In genomic region chr5:142403694-142404093, GRCm38 (mm10) we compare ENCODE assay signal across 10 mouse cellular contexts. TPM values are rescaled to one million over a fixed set of nuclear protein-coding genes. Genes with fewer than 3 reads are reported as not detected.
DNase-seq lines count a peak whose midpoint lies in the region; ATAC-seq and TF ChIP-seq lines count a peak whose summit lies in the region.
"Had no signal": no experiment of that assay in that cellular context is flagged by ENCODE, and none has a peak within 500 bp of the region (broad histone marks: within the 10 kb centered on the region; RNA-seq: fewer than 3 reads in every experiment).

No protein-coding gene starts in this region.

- H3K9ac ChIP-seq in lung, embryonic 14.5 days: no peak overlapping the region
- no peak overlapping the region for H3K9ac ChIP-seq in forebrain, embryonic 16.5 days (replicated peaks; ENCODE audit: low read depth, low read length)
- no peak overlapping the region for H3K9ac ChIP-seq in liver, embryonic 12.5 days

- ATAC-seq in lung, embryonic 14.5 days (ENCODE audit: insufficient read depth): no peak
- ATAC-seq in forebrain, embryonic 16.5 days: no peak
- ATAC-seq in liver, embryonic 12.5 days: no peak

- H3K4me3 ChIP-seq in lung, embryonic 14.5 days (ENCODE audit: low read depth, low read length): peak overlapping the region; percentile 98; the same call in 1 of the 2 replicates
- H3K4me3 ChIP-seq in forebrain, embryonic 16.5 days (replicated peaks; ENCODE audit: low read length): no peak overlapping the region
- H3K4me3 ChIP-seq in liver, embryonic 12.5 days: no peak overlapping the region
- H3K4me3 ChIP-seq in small intestine, adult 2 months (ENCODE audit: low read depth, low read length): no peak overlapping the region

- peak overlapping the region; percentile 94 for H3K4me2 ChIP-seq in lung, embryonic 14.5 days
- peak overlapping the region; percentile 92 for H3K4me2 ChIP-seq in forebrain, embryonic 16.5 days (ENCODE audit: low read length)
- H3K4me2 ChIP-seq in liver, embryonic 12.5 days: peak overlapping the region; percentile 98

- WGBS in lung, embryonic 14.5 days: 54% methylated on average over 3 of the region's 3 CpGs
- WGBS in forebrain, embryonic 16.5 days: 84% methylated on average over 3 of the region's 3 CpGs
- 59% methylated on average over 3 of the region's 3 CpGs for WGBS in liver, embryonic 12.5 days (ENCODE audit: insufficient replicate concordance)
- 24% methylated on average over 3 of the region's 3 CpGs for WGBS in small intestine, adult 2 months

- peaks cover 12% of the 10 kb centered on the region for H3K4me1 ChIP-seq in lung, embryonic 14.5 days (ENCODE audit: insufficient read depth)
- peaks cover 60% of the 10 kb centered on the region for H3K4me1 ChIP-seq in forebrain, embryonic 16.5 days (replicated peaks; ENCODE audit: control insufficient read depth, insufficient read depth, low read length)
- peaks cover 78% of the 10 kb centered on the region for H3K4me1 ChIP-seq in liver, embryonic 12.5 days
- H3K4me1 ChIP-seq in small intestine, adult 2 months (ENCODE audit: control insufficient read depth, insufficient read depth, insufficient read length, low read length): peaks cover 28% of the 10 kb centered on the region; the same call in 1 of the 2 replicates

- H3K9me3 ChIP-seq in lung, embryonic 14.5 days (ENCODE audit: low read depth, low read length): no peaks in the 10 kb centered on the region
- no peaks in the 10 kb centered on the region for H3K9me3 ChIP-seq in forebrain, embryonic 16.5 days (ENCODE audit: control insufficient read depth, low read length)
- no peaks in the 10 kb centered on the region for H3K9me3 ChIP-seq in liver, embryonic 12.5 days (replicated peaks)

- H3K27me3 ChIP-seq in lung, embryonic 14.5 days (ENCODE audit: insufficient read depth, low read length): no peaks in the 10 kb centered on the region
- H3K27me3 ChIP-seq in forebrain, embryonic 16.5 days (replicated peaks; ENCODE audit: control insufficient read depth, insufficient read depth, low read length): no peaks in the 10 kb centered on the region
- no peaks in the 10 kb centered on the region for H3K27me3 ChIP-seq in liver, embryonic 12.5 days (replicated peaks)
- no peaks in the 10 kb centered on the region for H3K27me3 ChIP-seq in small intestine, adult 2 months (ENCODE audit: control insufficient read depth, insufficient read depth, low read length)

- no peak overlapping the region for H3K27ac ChIP-seq in lung, embryonic 14.5 days (ENCODE audit: low read depth)
- no peak overlapping the region for H3K27ac ChIP-seq in forebrain, embryonic 16.5 days (ENCODE audit: low read length)
- no peak overlapping the region for H3K27ac ChIP-seq in liver, embryonic 12.5 days
- H3K27ac ChIP-seq in small intestine, adult 2 months (ENCODE audit: insufficient read depth, low read depth, low read length): peak overlapping the region; percentile 64
- H3K27ac ChIP-seq: macrophage had no signal

- no peak for TF ChIP-seq CTCF in lung, embryonic 14.5 days (IDR thresholded peaks at IDR 0.05; ENCODE audit: low read depth)
- TF ChIP-seq CTCF in small intestine, adult 2 months (IDR thresholded peaks at IDR 0.05; ENCODE audit: extremely low read depth, insufficient read length, insufficient replicate concordance, low read depth, low read length): no peak

- TF ChIP-seq POLR2A in small intestine, adult 2 months (IDR thresholded peaks at IDR 0.05; ENCODE audit: low read depth, low read length): no peak

- DNase-seq in lung, embryonic 14.5 days: no peak
- DNase-seq in lung, postnatal 4 days: no peak
- no peak for DNase-seq in urinary bladder, postnatal 10 days (ENCODE audit: low spot score)
- DNase-seq in cerebellum, postnatal 25 days: no peak
- DNase-seq in thymus, postnatal 25 days: no peak
- DNase-seq: kidney, adult 2 months had no signal

- H3K36me3 ChIP-seq in lung, embryonic 14.5 days (ENCODE audit: insufficient read depth): peaks cover 12% of the 10 kb centered on the region; the same call in 1 of the 2 replicates
- H3K36me3 ChIP-seq in forebrain, embryonic 16.5 days (ENCODE audit: control insufficient read depth, insufficient read depth): no peaks in the 10 kb centered on the region
- peaks cover 30% of the 10 kb centered on the region for H3K36me3 ChIP-seq in liver, embryonic 12.5 days
- peaks cover 5% of the 10 kb centered on the region for H3K36me3 ChIP-seq in small intestine, adult 2 months (ENCODE audit: control insufficient read depth, insufficient read depth, low read length)

RNA-seq across cellular contexts. Expression of gene Foxk1, which starts 2.4 kb away (rescaled TPM):
- polyA plus RNA-seq in lung, embryonic 14.5 days (2014; fragmentation: Nextera tagmentation; extraction: Ambion mirVana): 5.4 and 7.9 TPM in 2 replicates
- 4.1 and 4.6 TPM in 2 replicates for polyA plus RNA-seq in forebrain, embryonic 16.5 days (2015; fragmentation: Nextera tagmentation; extraction: Ambion mirVana)
- polyA plus RNA-seq in liver, embryonic 12.5 days (2016; fragmentation: Nextera tagmentation; extraction: Ambion mirVana): 3.1 and 4.1 TPM in 2 replicates
- polyA plus RNA-seq in small intestine, adult 2 months (2012; rRNA removed): 11.2 and 58.0 TPM in 2 replicates
